Mouse (Mus musculus): ENCODE data around the gene Ilk.

- TF ChIP-seq CTCF (IDR thresholded peaks at IDR 0.05; ENCODE audit: low read depth) (no peak), EP300 (IDR thresholded peaks at IDR 0.05; ENCODE audit: low read depth) (no peak)
Observed at GRCm38 (mm10) chr7:105747776-105748175, 11.4 kb downstream of the Ilk start.

All from liver, postnatal 0 days (tissue).